30 mouse cellular contexts compared by ENCODE assay signal in genomic region chr13:22831248-22831647, GRCm38 (mm10). TPM values are rescaled to one million over a fixed set of nuclear protein-coding genes. Genes with fewer than 3 reads are reported as not detected.
"Had no signal": no experiment of that assay in that cellular context is flagged by ENCODE, and none has a peak within 500 bp of the region (broad histone marks: within the 10 kb centered on the region; RNA-seq: fewer than 3 reads in every experiment).

Gene Vmn1r210 (minus strand): TSS chr13:22831348.

- H3K27ac ChIP-seq: lung, embryonic 15.5 days; macrophage; midbrain, embryonic 13.5 days; midbrain, embryonic 15.5 days; neural tube, embryonic 13.5 days; neural tube, embryonic 15.5 days; stomach, embryonic 15.5 days; stomach, postnatal 0 days had no signal

- H3K27me3 ChIP-seq: lung, embryonic 15.5 days; megakaryocyte, embryonic 14.5 days; midbrain, embryonic 13.5 days; midbrain, embryonic 15.5 days; neural tube, embryonic 13.5 days; neural tube, embryonic 15.5 days; stomach, embryonic 15.5 days had no signal

- DNase-seq: liver, postnatal 0 days; lung, adult 2 months; lung, postnatal 14 days; lung, postnatal 36 days; retina, postnatal 1 day; right cerebral cortex, adult 18-20 months; right cerebral cortex, postnatal 25 days; right cerebral cortex, postnatal 4 days; spleen, adult 18-20 months; thymus, adult 2 months; thymus, postnatal 25 days; thymus, postnatal 4 days had no signal

- ATAC-seq: liver, postnatal 0 days; lung, postnatal 0 days; midbrain, embryonic 13.5 days; midbrain, embryonic 15.5 days had no signal

- H3K9ac ChIP-seq: liver, postnatal 0 days; lung, embryonic 15.5 days; midbrain, embryonic 13.5 days; midbrain, embryonic 15.5 days; neural tube, embryonic 13.5 days; neural tube, embryonic 15.5 days; stomach, embryonic 15.5 days had no signal

- H3K4me3 ChIP-seq: lung, embryonic 15.5 days; megakaryocyte, embryonic 14.5 days; midbrain, embryonic 13.5 days; midbrain, embryonic 15.5 days; neural tube, embryonic 13.5 days; neural tube, embryonic 15.5 days; stomach, embryonic 15.5 days had no signal

- H3K9me3 ChIP-seq: lung, embryonic 15.5 days; megakaryocyte, embryonic 14.5 days; midbrain, embryonic 13.5 days; midbrain, embryonic 15.5 days; neural tube, embryonic 13.5 days; neural tube, embryonic 15.5 days; stomach, embryonic 15.5 days had no signal

- H3K4me1 ChIP-seq: lung, embryonic 15.5 days; megakaryocyte, embryonic 14.5 days; midbrain, embryonic 13.5 days; midbrain, embryonic 15.5 days; neural tube, embryonic 15.5 days; stomach, embryonic 15.5 days had no signal

- H3K36me3 ChIP-seq: lung, embryonic 15.5 days; midbrain, embryonic 13.5 days; midbrain, embryonic 15.5 days; neural tube, embryonic 13.5 days; neural tube, embryonic 15.5 days; stomach, embryonic 15.5 days had no signal

RNA-seq across cellular contexts. Expression of gene Vmn1r210, which starts in this region (rescaled TPM):
- total RNA-seq: megakaryocyte progenitor cell, adult 5-6 weeks; midbrain, postnatal 0 days; monocyte, adult 5-6 weeks had no signal
- polyA plus RNA-seq: liver, postnatal 0 days; lung, adult 2 months; lung, embryonic 15.5 days; lung, postnatal 0 days; macrophage; midbrain, embryonic 11.5 days; midbrain, embryonic 13.5 days; midbrain, embryonic 15.5 days; midbrain, postnatal 0 days; neural tube, embryonic 11.5 days; neural tube, embryonic 13.5 days; neural tube, embryonic 15.5 days; small intestine, adult 2 months; stomach, embryonic 15.5 days; stomach, postnatal 0 days; testis, adult 2 months; thymus, adult 2 months; urinary bladder, adult 2 months had no signal
